32 mouse cellular contexts compared by ENCODE assay signal in genomic region chr10:61284309-61284708, GRCm38 (mm10). TPM values are rescaled to one million over a fixed set of nuclear protein-coding genes. Genes with fewer than 3 reads are reported as not detected.
"Had no signal": no experiment of that assay in that cellular context is flagged by ENCODE, and none has a peak within 500 bp of the region (broad histone marks: within the 10 kb centered on the region; RNA-seq: fewer than 3 reads in every experiment).

No protein-coding gene starts in this region.

- H3K9me3 ChIP-seq: embryonic facial prominence, embryonic 10.5 days; embryonic facial prominence, embryonic 12.5 days; embryonic facial prominence, embryonic 13.5 days; embryonic facial prominence, embryonic 15.5 days; forebrain, embryonic 10.5 days; forebrain, embryonic 12.5 days; forebrain, embryonic 13.5 days; forebrain, embryonic 15.5 days had no signal

- H3K4me2 ChIP-seq: embryonic facial prominence, embryonic 12.5 days; embryonic facial prominence, embryonic 13.5 days; embryonic facial prominence, embryonic 15.5 days; forebrain, embryonic 12.5 days; forebrain, embryonic 13.5 days; forebrain, embryonic 15.5 days had no signal

- H3K4me3 ChIP-seq: embryonic facial prominence, embryonic 10.5 days; embryonic facial prominence, embryonic 12.5 days; embryonic facial prominence, embryonic 13.5 days; embryonic facial prominence, embryonic 15.5 days; erythroblast, embryonic 14.5 days; forebrain, embryonic 10.5 days; forebrain, embryonic 12.5 days; forebrain, embryonic 13.5 days; forebrain, embryonic 15.5 days; heart, adult 2 months had no signal

- H3K27me3 ChIP-seq: embryonic facial prominence, embryonic 12.5 days; embryonic facial prominence, embryonic 13.5 days; embryonic facial prominence, embryonic 15.5 days; forebrain, embryonic 12.5 days; forebrain, embryonic 13.5 days; forebrain, embryonic 15.5 days had no signal

- DNase-seq: cerebellum, adult 2 months; cerebellum, adult 8-10 months; cerebellum, adult 9-10 months; cerebellum, adult 9-11 months; cerebellum, postnatal 10 days; cerebellum, postnatal 14 days; cerebellum, postnatal 36 days; embryo, embryonic 11 days; forebrain, postnatal 0 days; gastrocnemius, postnatal 10 days; gastrocnemius, postnatal 14 days; gastrocnemius, postnatal 25 days; gastrocnemius, postnatal 36 days; heart, adult 2 months had no signal

- H3K27ac ChIP-seq: embryonic facial prominence, embryonic 10.5 days; embryonic facial prominence, embryonic 12.5 days; embryonic facial prominence, embryonic 13.5 days; embryonic facial prominence, embryonic 15.5 days; forebrain, embryonic 10.5 days; forebrain, embryonic 12.5 days; forebrain, embryonic 13.5 days; forebrain, embryonic 15.5 days; heart, adult 2 months had no signal

- H3K4me1 ChIP-seq: embryonic facial prominence, embryonic 13.5 days; forebrain, embryonic 12.5 days; forebrain, embryonic 13.5 days; forebrain, embryonic 15.5 days had no signal

- H3K9ac ChIP-seq: embryonic facial prominence, embryonic 12.5 days; embryonic facial prominence, embryonic 13.5 days; embryonic facial prominence, embryonic 15.5 days; forebrain, embryonic 12.5 days; forebrain, embryonic 13.5 days; forebrain, embryonic 15.5 days; forebrain, postnatal 0 days had no signal

- ATAC-seq: forebrain, embryonic 13.5 days; forebrain, embryonic 14.5 days; forebrain, embryonic 15.5 days; forebrain, embryonic 16.5 days; forebrain, postnatal 0 days had no signal

- H3K36me3 ChIP-seq: embryonic facial prominence, embryonic 10.5 days; embryonic facial prominence, embryonic 12.5 days; embryonic facial prominence, embryonic 13.5 days; embryonic facial prominence, embryonic 15.5 days; forebrain, embryonic 10.5 days; forebrain, embryonic 12.5 days; forebrain, embryonic 15.5 days had no signal

RNA-seq across cellular contexts. Expression of gene Adamts14, which starts 11.1 kb away (rescaled TPM):
- total RNA-seq: granulocyte monocyte progenitor cell, adult 5-6 weeks had no signal
- polyA plus RNA-seq: erythroblast, embryonic 14.5 days had no signal

RNA-seq across cellular contexts. Expression of gene Prf1, which starts 13.3 kb away (rescaled TPM):
- total RNA-seq: common myeloid progenitor, adult 5-6 weeks; forebrain, postnatal 0 days; gastrocnemius, adult 8-10 months; gastrocnemius, postnatal 10 days; gastrocnemius, postnatal 14 days; gastrocnemius, postnatal 25 days; gastrocnemius, postnatal 36 days; gastrocnemius, postnatal 4 days; granulocyte monocyte progenitor cell, adult 5-6 weeks had no signal
- polyA plus RNA-seq: cerebellum, adult 2 months; cortical plate, adult 2 months; embryonic facial prominence, embryonic 10.5 days; embryonic facial prominence, embryonic 11.5 days; embryonic facial prominence, embryonic 12.5 days; embryonic facial prominence, embryonic 13.5 days; embryonic facial prominence, embryonic 15.5 days; erythroblast, embryonic 14.5 days; forebrain, embryonic 10.5 days; forebrain, embryonic 11.5 days; forebrain, embryonic 12.5 days; forebrain, embryonic 13.5 days; forebrain, embryonic 14.5 days; forebrain, embryonic 15.5 days; forebrain, embryonic 16.5 days; forebrain, postnatal 0 days had no signal
